Mouse (Mus musculus) kidney, adult 2 months (tissue): ENCODE data around the gene Nsf.

Experiments used
- CTCF ChIP-seq: fragments of 200-500 bp; conservative IDR thresholded peaks from 2 replicates; pipeline ENCODE4 v1.5.1; 2011; ENCODE audit warnings: low read depth, mild to moderate bottlenecking, control low read depth, low read length, moderate library complexity, mixed read lengths; ENCODE audit not compliant: insufficient read depth, insufficient read length
- POLR2A ChIP-seq: fragments of 200-500 bp; IDR thresholded peaks from one replicate; pipeline ENCODE4 v1.6.1; 2011; ENCODE audit warnings: low read depth, low read length, control low read depth

DNA sequence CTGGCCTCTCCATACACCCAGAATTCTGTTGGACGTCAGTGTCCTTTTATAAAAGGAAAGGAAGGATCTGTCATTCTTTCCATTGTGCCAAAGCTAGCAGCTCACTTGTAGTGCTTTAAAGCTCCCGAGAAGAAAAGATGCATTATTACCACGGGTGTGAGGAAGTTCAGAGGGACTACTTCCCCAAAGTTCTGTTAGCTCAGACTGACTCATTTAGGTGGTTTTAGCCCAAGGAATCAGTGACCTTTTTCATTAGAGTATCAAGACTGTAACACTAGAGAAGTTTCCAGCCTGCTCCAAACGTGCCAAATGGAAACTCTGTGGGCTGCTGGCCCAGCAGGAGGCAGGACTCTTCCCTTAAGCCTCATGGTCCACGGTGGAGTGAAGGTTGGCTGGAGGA is 30.2 kb upstream of the Nsf start:
- TF ChIP-seq CTCF, result no peak
- no peak for TF ChIP-seq POLR2A
